Mouse (Mus musculus) E14TG2a.4 (cell line): ENCODE measurements around the gene Pilrb1.

Source experiments
- CTCF ChIP-seq: conservative IDR thresholded peaks from 2 replicates; pipeline ENCODE4 v1.5.1; 2014; ENCODE audit warnings: low read length
- NANOG ChIP-seq: IDR thresholded peaks from 2 replicates; pipeline ENCODE4 v1.6.1; 2014; ENCODE audit warnings: borderline replicate concordance, low read length, mixed read lengths

DNA sequence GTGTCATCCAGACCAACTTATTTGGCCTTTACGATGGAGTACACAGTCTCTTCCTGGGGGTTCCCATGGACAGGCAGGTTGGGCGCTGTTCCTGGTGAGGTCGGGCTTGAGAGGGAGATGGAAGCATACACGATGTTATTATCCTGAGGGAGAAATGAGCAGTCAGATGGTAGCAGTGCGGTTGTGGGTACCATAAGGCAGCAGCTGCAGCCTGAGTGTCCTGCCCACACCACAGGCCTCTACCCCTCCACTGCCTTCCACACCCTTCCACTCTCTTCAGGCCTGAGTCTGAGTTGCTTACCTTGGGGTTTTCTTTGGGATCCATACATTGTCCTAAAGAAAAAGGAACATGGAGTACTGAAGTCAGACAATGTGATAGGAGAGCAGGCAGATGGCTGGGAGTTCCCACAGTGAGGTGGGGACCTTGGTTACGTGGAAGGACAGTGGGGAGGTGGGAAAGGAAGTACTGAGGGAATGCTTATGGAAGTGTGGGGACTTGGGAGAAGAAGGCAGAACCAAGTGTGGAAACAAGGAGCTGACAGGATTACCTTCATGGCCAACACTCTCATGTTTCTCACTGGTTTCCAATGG, 34.4 kb downstream of the Pilrb1 start:
- no peak for TF ChIP-seq CTCF
- TF ChIP-seq NANOG, result no peak
